Mouse (Mus musculus) kidney, embryonic 15.5 days (tissue): ENCODE results near the gene Alpi. TPM values are rescaled to one million over a fixed set of nuclear protein-coding genes. Genes with fewer than 3 reads are reported as not detected.

Experiments used
- ATAC-seq: fragments of 200-750 bp; cut with Nextera tagmentation; replicated peaks from 2 replicates; pipeline ENCODE4 v1.8.0; 2017; ENCODE audit warnings: moderate TSS enrichment; ENCODE audit not compliant: low FRiP score
- H3K27ac ChIP-seq: fragments of 300-500 bp; sonication (generic); 2 replicates; pipeline ENCODE4 v1.5.1; 2015; ENCODE audit warnings: mild to moderate bottlenecking, inconsistent platforms
- H3K27me3 ChIP-seq: fragments of 300-500 bp; sonication (generic); 2 replicates; pipeline ENCODE4 v1.6.1; 2015; ENCODE audit warnings: inconsistent platforms
- H3K36me3 ChIP-seq: fragments of 300-500 bp; sonication (generic); 2 replicates; pipeline ENCODE4 v1.6.1; 2015; ENCODE audit warnings: inconsistent platforms
- H3K4me1 ChIP-seq: fragments of 300-500 bp; sonication (generic); 2 replicates; pipeline ENCODE4 v1.6.1; 2015; ENCODE audit warnings: inconsistent platforms
- H3K4me2 ChIP-seq: fragments of 300-500 bp; sonication (generic); 2 replicates; pipeline ENCODE4 v1.6.1; 2015; ENCODE audit warnings: moderate library complexity, mild to moderate bottlenecking, inconsistent platforms
- H3K4me3 ChIP-seq: fragments of 300-500 bp; sonication (generic); replicated peaks from 2 replicates; pipeline ENCODE4 v1.5.1; 2015; ENCODE audit warnings: mild to moderate bottlenecking, inconsistent platforms
- H3K9ac ChIP-seq: fragments of 300-500 bp; sonication (generic); 2 replicates; pipeline ENCODE4 v1.6.1; 2015; ENCODE audit warnings: mild to moderate bottlenecking, inconsistent platforms
- H3K9me3 ChIP-seq: fragments of 300-500 bp; sonication (generic); replicated peaks from 2 replicates; pipeline ENCODE4 v1.6.1; 2016; ENCODE audit warnings: inconsistent platforms
- WGBS: fragments of 180-500 bp; shearing (Covaris S2); methylation state at CpG from one replicate; pipeline ENCODE4 v1.1.7; 2015; ENCODE audit warnings: mixed read lengths; 5-methylcytosine and 5-hydroxymethylcytosine counted together
- polyA plus RNA-seq: library from polyadenylated mRNA; unstranded; fragments of >200 nt; fragmentation: Nextera tagmentation; extraction: Ambion mirVana; gene quantifications from 2 replicates; pipeline ENCODE4 v1.2.1, GENCODE M21; 2015

Gene Alpi
- not detected in 2 replicates for polyA plus RNA-seq

- Histone ChIP-seq H3K9ac (no peak within 1 kb of the TSS), H3K36me3 (no peaks in the 10 kb centered on the region), H3K4me1 (peaks cover 6% of the 10 kb centered on the region; the same call in 1 of the 2 replicates), H3K27ac (no peak within 1 kb of the TSS), H3K9me3 (no peaks in the 10 kb centered on the region), H3K4me3 (no peak within 1 kb of the TSS), H3K4me2 (no peak within 1 kb of the TSS), H3K27me3 (peaks cover 22% of the 10 kb centered on the region)
- ATAC-seq, result no peak
- WGBS, result 100% methylated on average over 1 of the region's 1 CpGs
Observed at GRCm38 (mm10) chr1:87101411-87101810, at the start of gene Alpi. Gene Alpi (minus strand): TSS chr1:87101606.

GRCm38 (mm10) chr1:87149422-87149821 is 48.0 kb upstream of the Alpi start:
- no peak for ATAC-seq

GRCm38 (mm10) chr1:87143141-87143540 is 41.7 kb upstream of the Alpi start:
- Histone ChIP-seq H3K27me3 (peaks cover 11% of the 10 kb centered on the region; the same call in 1 of the 2 replicates), H3K4me2 (no peak overlapping the region), H3K9me3 (no peaks in the 10 kb centered on the region), H3K4me1 (no peaks in the 10 kb centered on the region), H3K27ac (no peak overlapping the region), H3K4me3 (no peak overlapping the region), H3K36me3 (no peaks in the 10 kb centered on the region), H3K9ac (no peak overlapping the region)
- ATAC-seq, result no peak
- 78% methylated on average over 10 of the region's 10 CpGs for WGBS

More at GRCm38 (mm10) chr1:87149422-87149821, 48.0 kb upstream of the Alpi start:
- WGBS, result 27% methylated on average over 13 of the region's 13 CpGs
- H3K27ac ChIP-seq, result no peak overlapping the region
- no peak overlapping the region for H3K4me3 ChIP-seq
- H3K4me2 ChIP-seq, result no peak overlapping the region
- H3K27me3 ChIP-seq, result peaks cover 60% of the 10 kb centered on the region
- H3K36me3 ChIP-seq, result no peaks in the 10 kb centered on the region
- H3K9me3 ChIP-seq, result no peaks in the 10 kb centered on the region
- H3K4me1 ChIP-seq, result peaks cover 17% of the 10 kb centered on the region
- H3K9ac ChIP-seq, result no peak overlapping the region

- ATAC-seq, result no peak
- WGBS, result 58% methylated on average over 9 of the region's 9 CpGs
- H3K4me3 ChIP-seq, result no peak overlapping the region
- no peak overlapping the region for H3K4me2 ChIP-seq
- H3K27ac ChIP-seq, result no peak overlapping the region
- H3K27me3 ChIP-seq, result peaks cover 5% of the 10 kb centered on the region; the same call in 1 of the 2 replicates
- no peaks in the 10 kb centered on the region for H3K4me1 ChIP-seq
- no peaks in the 10 kb centered on the region for H3K36me3 ChIP-seq
- no peaks in the 10 kb centered on the region for H3K9me3 ChIP-seq
- no peak overlapping the region for H3K9ac ChIP-seq
Observed at GRCm38 (mm10) chr1:87142456-87142855, 41.0 kb upstream of the Alpi start.

DNA sequence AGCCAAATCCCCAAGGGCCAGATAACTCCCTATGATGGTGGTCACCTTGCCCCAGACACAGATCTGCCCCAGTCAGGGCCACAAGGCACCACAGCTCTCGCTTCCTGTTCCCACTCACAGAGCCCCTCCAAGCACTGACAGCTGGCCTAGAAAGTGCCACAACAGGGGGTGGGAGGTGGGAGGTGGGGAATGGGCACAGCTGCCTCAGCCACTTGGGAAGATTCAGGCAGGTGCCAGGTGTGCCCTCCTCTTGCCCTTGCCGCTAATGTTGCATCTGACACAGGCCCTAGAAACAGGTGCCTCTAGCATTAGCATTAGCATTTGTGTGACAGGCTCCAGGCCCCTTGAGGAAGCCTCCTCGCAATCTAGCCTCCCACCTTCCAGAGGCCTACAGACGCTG is 40.1 kb upstream of the Alpi start:
- Histone ChIP-seq H3K9me3 (no peaks in the 10 kb centered on the region), H3K4me2 (no peak overlapping the region), H3K4me1 (no peaks in the 10 kb centered on the region), H3K9ac (no peak overlapping the region), H3K27ac (no peak overlapping the region), H3K36me3 (no peaks in the 10 kb centered on the region), H3K4me3 (no peak overlapping the region), H3K27me3 (0 out of 2 replicates have a peak, but pooled peaks cover 5% of the 10 kb centered on the region)
- ATAC-seq, result no peak
- 92% methylated on average over 4 of the region's 4 CpGs for WGBS

GRCm38 (mm10) chr1:87131803-87132202 is 30.4 kb upstream of the Alpi start:
- no peak for ATAC-seq
- peaks cover 5% of the 10 kb centered on the region for H3K4me1 ChIP-seq
- no peak overlapping the region for H3K4me3 ChIP-seq
- no peak overlapping the region for H3K9ac ChIP-seq
- H3K9me3 ChIP-seq, result no peaks in the 10 kb centered on the region
- WGBS, result 85% methylated on average over 4 of the region's 4 CpGs
- H3K36me3 ChIP-seq, result no peaks in the 10 kb centered on the region
- peaks cover 26% of the 10 kb centered on the region for H3K27me3 ChIP-seq
- H3K4me2 ChIP-seq, result no peak overlapping the region
- no peak overlapping the region for H3K27ac ChIP-seq

- 10% methylated on average over 43 of the region's 43 CpGs for WGBS
- no peak overlapping the region for H3K9ac ChIP-seq
- H3K4me1 ChIP-seq, result peaks cover 5% of the 10 kb centered on the region
- H3K4me2 ChIP-seq, result peak overlapping the region; percentile 47
- H3K27ac ChIP-seq, result no peak overlapping the region
- H3K4me3 ChIP-seq, result peak overlapping the region; percentile 25
- H3K27me3 ChIP-seq, result peaks cover 39% of the 10 kb centered on the region
- H3K9me3 ChIP-seq, result no peaks in the 10 kb centered on the region
- ATAC-seq, result no peak
- H3K36me3 ChIP-seq, result no peaks in the 10 kb centered on the region
Observed at GRCm38 (mm10) chr1:87127206-87128030, 26.0 kb upstream of the Alpi start.

- Histone ChIP-seq H3K4me3 (no peak within 1 kb of the TSS), H3K36me3 (no peaks in the 10 kb centered on the region), H3K9ac (no peak within 1 kb of the TSS), H3K4me2 (no peak within 1 kb of the TSS), H3K27me3 (peaks cover 39% of the 10 kb centered on the region), H3K9me3 (no peaks in the 10 kb centered on the region), H3K4me1 (peaks cover 5% of the 10 kb centered on the region), H3K27ac (no peak within 1 kb of the TSS)
- no peak for ATAC-seq
- WGBS, result 72% methylated on average over 6 of the region's 6 CpGs
Observed at GRCm38 (mm10) chr1:87124673-87125072, 23.3 kb upstream of the Alpi start, which contains the start of gene Akp3. Gene Akp3 (plus strand): TSS chr1:87124973.

DNA sequence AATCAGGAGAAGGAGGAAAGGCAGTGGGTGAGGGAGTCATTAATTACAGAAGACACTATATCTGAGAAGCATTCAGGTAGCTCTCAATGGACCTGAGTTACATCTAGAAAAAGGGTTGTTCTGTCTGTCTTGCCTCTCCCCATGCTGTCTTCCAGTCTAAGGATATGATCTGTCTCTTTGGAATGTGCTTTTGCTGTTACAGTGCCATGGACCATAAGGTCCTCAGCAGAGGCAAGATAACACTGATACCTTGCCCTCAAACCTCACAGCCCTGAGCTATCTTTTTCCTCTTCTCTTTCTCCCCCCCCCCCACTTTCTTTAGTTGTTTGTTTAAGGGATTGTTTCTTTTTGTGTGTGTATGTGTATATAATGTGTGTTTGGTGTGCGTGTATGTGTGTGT is 13.4 kb upstream of the Alpi start:
- Histone ChIP-seq H3K27ac (no peak overlapping the region), H3K36me3 (no peaks in the 10 kb centered on the region), H3K4me3 (no peak overlapping the region), H3K9ac (no peak overlapping the region), H3K4me2 (no peak overlapping the region), H3K9me3 (no peaks in the 10 kb centered on the region), H3K27me3 (no peaks in the 10 kb centered on the region), H3K4me1 (no peaks in the 10 kb centered on the region)
- ATAC-seq, result no peak
- 85% methylated on average over 1 of the region's 1 CpGs for WGBS

- ATAC-seq, result no peak
- 43% methylated on average over 9 of the region's 9 CpGs for WGBS
- Histone ChIP-seq H3K4me1 (no peaks in the 10 kb centered on the region), H3K27me3 (no peaks in the 10 kb centered on the region), H3K4me2 (no peak overlapping the region), H3K4me3 (no peak overlapping the region), H3K36me3 (no peaks in the 10 kb centered on the region), H3K9ac (no peak overlapping the region), H3K27ac (no peak overlapping the region), H3K9me3 (no peaks in the 10 kb centered on the region)
Observed at GRCm38 (mm10) chr1:87111719-87112354, 10.4 kb upstream of the Alpi start.

- Histone ChIP-seq H3K4me3 (no peak overlapping the region), H3K9me3 (no peaks in the 10 kb centered on the region), H3K27me3 (no peaks in the 10 kb centered on the region), H3K27ac (no peak overlapping the region), H3K9ac (no peak overlapping the region), H3K4me1 (no peaks in the 10 kb centered on the region), H3K36me3 (no peaks in the 10 kb centered on the region), H3K4me2 (no peak overlapping the region)
- WGBS, result 90% methylated on average over 4 of the region's 4 CpGs
- ATAC-seq, result no peak
Observed at GRCm38 (mm10) chr1:87108564-87108963, 7.2 kb upstream of the Alpi start.

DNA sequence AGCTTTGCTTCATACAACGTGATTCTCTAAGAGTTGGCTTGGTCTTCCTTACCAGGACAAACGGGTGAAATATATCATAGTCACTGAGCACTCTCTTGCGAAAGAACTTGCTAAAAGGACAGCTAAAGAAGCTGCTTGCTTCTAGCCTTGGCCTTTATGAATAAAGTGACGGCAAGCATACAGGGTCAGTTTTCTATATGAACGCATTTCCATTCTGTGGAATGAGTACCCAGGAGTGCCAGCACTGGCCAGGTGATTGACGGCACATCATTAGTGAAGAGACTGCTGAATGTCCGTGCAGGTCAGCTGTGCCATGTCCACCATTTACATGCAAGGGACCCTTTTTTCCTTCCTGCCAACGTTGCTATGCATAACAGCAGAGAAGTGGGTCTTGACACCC is 5.1 kb upstream of the Alpi start:
- H3K4me1 ChIP-seq, result no peaks in the 10 kb centered on the region
- no peaks in the 10 kb centered on the region for H3K27me3 ChIP-seq
- no peaks in the 10 kb centered on the region for H3K36me3 ChIP-seq
- H3K4me3 ChIP-seq, result no peak overlapping the region
- no peak overlapping the region for H3K9ac ChIP-seq
- no peak overlapping the region for H3K4me2 ChIP-seq
- no peaks in the 10 kb centered on the region for H3K9me3 ChIP-seq
- H3K27ac ChIP-seq, result no peak overlapping the region
- ATAC-seq, result no peak
- 77% methylated on average over 8 of the region's 8 CpGs for WGBS
